Mouse (Mus musculus) liver, adult (tissue): ENCODE results near the gene Morn3.

Experiments
- GATA4 ChIP-seq: IDR thresholded peaks from 2 replicates; pipeline ENCODE4 v1.6.1; 2014; ENCODE audit warnings: mild to moderate bottlenecking, low read length; ENCODE audit not compliant: insufficient replicate concordance

Morn3 gene

DNA sequence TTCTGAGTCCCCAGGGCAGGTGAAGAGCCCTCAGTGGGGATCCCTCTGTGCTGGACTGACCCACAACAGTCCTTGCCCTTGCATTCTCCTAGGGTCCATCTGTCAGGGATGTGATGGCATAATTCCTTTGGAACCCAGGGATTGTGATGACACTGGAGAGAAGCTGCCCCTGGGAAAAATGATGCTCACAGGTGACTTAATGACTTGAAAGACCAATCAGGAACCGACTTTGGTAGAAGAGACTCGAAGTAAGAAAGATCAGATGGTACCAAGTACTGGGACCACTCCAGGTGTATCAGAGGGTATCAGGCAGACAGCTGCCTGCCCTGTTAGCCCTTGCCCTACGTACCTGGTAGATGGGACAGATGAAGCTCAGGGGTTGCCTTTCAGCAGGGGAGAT is at the start of gene Morn3:
Gene Morn3, minus strand, starts transcription at position 101 of the 400 bp plus-strand sequence.
- no peak for TF ChIP-seq GATA4

GRCm38 (mm10) chr5:123096299-123096698 is 49.5 kb upstream of the Morn3 start:
- TF ChIP-seq GATA4: no peak

- no peak for TF ChIP-seq GATA4
These were observed 47.6 kb upstream of the Morn3 start for GRCm38 (mm10) chr5:123094238-123094991.

DNA sequence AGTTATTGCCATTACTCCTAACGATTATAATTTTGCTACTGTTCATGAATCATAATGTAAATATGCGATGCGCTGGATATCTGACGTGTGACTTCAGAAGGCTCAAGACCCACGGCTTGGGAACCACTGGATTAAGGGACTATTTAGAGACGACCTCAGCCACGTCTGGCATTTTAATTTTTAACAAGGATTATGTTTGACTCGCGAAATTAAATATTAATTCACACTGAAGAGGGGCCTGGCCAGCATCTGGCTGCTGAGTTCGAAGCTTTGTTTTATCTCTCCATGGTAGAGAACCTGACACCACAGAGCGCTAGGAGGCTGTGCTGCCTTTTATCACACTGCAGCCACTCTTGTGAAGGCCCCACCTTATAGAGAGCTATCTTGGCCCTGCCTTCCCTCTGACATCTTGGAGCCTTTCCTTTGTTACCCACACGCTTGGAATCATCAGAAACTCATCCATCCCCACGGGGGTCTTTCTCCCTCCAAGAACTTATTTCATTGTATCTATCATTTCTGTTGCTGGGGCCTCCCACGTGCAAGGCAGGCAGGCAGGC is 46.3 kb upstream of the Morn3 start:
- no peak for TF ChIP-seq GATA4

DNA sequence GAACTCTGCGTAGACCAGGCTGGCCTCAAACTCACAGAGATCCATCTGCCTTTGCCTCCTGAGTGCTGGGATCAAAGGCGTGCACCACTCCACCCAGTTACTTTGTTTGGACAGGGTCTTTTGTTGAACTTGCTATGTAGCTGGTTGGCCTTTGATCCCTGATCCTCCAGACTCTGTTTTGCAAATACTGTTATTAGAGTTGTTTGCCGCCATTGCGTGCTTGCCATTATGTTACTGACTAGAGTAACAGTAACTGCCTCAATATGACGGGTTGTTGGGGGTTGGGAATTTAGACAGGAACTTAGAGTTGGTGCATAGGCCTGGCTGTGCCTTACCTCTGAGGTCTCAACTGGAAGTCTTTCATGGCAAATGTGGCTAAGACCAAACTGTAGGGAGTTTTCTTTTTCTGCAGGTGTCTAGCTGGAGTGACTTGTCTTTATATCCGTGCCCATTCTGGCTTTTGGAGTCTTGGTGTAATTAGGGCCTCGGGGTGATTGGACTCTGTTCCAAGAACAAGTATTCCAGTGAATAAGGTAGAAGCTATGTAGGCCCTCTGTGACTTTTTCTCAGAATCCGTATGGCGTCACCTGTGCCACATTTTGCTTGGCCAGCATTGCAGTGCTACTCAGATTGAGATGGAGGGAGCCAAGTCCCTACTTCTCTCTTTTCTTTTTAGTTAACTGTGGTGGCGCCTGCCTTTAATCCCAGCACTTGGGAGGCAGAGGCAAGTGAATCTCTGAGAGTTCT is 43.9 kb upstream of the Morn3 start:
- TF ChIP-seq GATA4: no peak

DNA sequence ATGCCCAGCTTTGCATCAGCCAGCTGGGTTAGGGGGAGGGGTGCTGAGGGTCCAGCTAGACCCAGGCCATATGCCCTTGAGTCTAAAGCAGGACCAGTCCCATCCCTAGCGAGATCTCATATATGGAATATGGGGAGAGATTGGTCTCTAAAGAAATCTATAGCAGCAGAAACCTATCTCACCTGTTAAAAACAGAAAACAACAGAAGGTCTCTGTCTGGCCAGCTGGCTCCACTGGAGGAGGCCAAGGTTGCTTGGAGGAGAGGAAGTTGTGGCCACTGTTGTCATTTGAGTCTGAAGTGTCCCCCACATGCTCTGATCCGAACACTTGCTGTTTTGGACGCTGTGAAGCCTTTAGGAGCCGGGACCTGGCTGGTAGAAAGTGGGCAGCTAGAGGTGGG is 42.0 kb upstream of the Morn3 start:
- no peak for TF ChIP-seq GATA4

- TF ChIP-seq GATA4: no peak
These were observed 39.7 kb upstream of the Morn3 start for GRCm38 (mm10) chr5:123086501-123086900.

DNA sequence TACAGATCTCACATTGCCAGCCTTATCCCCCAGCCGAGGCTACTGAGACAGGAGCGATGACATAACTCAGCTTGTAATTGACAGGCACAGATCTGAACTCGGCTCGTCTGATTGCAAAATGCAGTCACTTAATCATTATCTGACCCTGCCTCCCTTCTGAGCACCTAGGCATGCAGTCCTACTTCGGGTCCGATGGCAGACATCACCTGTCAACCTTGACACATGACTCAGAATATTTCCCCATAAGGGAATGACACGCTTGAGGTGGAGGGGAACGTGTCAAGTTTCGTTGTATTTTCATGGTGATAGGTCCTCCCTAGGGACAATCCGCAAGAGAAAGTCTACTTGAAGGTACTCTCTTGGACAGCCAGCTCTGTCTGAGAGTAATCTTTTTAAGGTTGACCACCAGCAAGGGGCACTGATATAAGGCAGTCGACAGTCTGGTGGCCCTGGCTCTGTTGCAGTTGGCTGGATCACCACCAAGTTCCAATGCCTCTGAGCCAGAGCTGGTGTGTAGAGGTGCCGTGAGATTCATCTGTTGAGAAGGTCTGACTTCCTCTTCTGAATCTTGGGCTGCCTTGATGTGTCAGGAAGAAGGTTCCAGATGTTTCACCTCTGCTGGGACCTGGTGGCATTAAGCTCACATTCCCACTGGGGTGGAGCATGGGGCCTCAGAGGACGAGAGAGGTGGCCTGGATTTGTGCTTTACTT is 36.7 kb upstream of the Morn3 start:
- no peak for TF ChIP-seq GATA4

DNA sequence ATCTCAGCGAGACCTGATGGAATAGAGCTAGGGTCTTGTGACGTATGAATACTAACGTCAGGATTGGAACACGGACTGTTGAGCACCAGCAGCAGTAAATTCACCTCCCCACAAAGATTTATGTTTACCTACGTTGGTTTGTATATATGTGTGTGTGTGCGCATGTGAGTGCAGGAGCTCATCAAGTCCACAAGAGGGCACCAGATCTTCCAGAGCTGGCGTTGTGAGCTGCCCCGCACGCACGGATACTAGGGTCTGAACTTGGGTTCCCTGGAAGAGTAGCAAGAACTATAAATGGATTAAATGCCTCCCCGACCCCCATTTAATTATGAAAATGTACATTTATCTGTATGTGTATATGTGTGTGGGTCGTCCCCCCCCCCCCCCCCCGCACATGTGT is 33.7 kb upstream of the Morn3 start:
- TF ChIP-seq GATA4: no peak

GRCm38 (mm10) chr5:123080041-123080440 is 33.2 kb upstream of the Morn3 start:
- no peak for TF ChIP-seq GATA4

DNA sequence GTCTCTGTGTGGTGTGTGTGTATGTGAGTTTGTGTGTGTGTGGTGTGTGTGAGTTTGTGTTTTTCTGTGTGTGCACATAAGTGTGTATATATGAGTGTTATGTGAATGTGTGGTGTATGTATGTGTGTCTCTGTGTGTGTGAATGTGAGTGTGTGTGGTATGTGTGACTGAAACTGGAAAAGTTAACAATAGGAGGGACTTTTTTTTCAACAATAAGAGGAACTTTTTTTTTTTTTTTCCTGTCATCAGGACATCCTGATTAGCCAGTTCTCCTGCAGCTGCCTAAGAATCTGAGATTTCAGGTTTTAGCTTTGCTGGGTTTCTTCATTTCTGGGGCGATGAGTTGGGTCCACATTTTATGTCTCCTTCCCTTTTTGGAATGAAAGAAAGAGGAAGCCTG is 32.8 kb upstream of the Morn3 start:
- no peak for TF ChIP-seq GATA4

DNA sequence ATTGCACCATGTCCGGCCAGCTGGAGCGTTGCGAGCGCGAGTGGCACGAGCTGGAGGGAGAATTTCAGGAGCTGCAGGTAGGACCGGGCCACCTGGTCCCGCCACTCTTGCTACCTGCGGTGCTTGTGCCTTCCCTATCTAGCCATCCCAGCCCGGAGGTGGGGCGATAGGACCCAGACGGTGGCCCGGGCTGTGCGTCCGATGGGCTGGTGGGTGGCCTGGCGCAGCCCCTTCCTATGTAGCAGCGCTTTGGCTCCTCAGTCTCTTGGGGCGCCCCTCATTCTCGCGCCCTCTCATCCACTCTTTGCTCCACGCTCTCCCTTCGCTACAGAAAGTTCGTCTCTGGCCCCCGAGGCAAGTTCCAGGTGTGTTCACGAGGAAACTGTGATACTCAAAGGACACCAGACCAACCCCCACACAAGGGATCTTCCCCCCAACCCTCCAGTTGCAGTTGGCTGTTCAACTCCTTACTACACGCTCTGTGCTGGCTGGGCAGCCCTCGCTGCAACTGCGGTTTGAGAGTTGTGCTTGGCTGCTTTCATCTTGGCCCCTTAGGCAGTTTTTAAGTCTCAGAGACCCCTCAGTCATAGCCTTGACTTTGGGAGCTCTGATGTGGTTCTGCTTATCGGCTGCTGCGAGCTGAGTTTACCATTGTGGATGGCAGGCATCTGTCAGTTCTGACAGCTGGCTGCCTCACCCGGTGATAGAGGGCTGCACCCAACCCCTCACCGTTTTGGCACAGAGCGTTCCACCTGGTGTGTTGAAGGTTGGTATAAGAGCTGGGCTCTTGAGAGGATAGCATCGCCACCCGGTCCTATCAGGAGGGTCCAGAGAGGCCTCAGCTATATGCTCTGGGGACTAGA is 29.8 kb upstream of the Morn3 start:
- TF ChIP-seq GATA4: no peak

DNA sequence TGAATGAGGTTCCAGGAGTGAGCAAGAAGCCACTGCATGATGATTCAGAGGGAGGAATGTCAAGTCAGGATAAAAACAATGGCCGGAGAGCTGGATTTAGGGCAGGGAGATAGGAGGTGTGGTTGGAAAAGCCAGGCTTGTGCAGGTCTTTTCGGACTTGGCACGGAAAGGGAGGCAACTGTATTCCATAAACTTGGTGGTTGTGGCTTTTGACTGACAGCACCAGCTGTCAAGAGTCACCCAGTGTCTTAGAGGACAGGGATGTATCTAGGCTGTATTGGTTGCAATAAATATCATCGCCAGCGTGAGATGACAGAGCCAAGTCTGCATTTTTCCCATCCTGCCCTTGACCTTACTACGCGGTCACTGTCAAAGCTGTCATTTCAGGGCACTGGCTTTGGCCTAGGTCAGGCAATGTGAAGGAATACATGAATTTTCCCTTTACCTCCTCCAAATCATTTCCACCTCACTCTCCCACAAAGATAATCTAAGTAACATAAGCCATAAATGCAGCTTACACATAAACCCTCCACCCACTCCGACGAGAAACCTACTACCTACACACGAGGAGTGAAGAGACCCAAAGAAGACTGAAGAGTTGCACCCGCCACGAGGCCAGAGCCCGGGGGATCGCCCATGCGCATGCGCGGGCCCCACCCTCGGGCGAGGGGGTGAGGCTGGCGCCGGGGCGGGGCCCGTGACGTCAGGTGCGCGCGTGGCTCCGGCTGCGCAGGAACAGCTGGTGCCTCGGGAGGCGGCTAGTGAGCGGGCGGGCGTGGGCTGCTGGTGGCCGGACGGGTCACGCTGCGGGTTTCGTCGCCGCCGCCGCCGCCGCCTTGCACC is 29.0 kb upstream of the Morn3 start:
- no peak for TF ChIP-seq GATA4

DNA sequence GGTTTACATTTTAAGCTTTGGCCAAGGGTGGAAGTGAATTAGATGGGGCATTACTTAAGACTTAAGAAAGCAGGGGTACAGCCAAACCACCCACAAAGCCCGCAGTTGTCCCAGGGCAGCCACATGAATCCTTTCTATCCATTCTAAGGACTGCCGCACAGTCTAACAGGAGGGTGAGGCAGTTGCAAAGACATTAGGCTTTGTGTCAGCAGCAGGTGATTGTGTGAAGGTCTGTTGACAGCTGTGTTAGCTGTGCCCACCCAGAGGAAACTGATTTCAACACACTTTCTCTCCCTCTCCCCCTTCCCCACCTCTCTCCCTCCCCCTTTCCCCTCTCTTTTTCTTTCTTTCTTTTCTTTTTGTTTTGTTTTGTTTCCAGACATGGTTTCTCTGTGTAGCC is 21.9 kb upstream of the Morn3 start:
- no peak for TF ChIP-seq GATA4
